Mouse (Mus musculus) heart, adult 2 months (tissue): Measurements from ENCODE around the gene Cblc. TPM values are rescaled to one million over a fixed set of nuclear protein-coding genes. Genes with fewer than 3 reads are reported as not detected.
A peak's percentile ranks its signal among the peaks of the same experiment; 100 is the strongest.

ENCODE experiments used
- DNase-seq, 2 experiments: peaks; one replicate each; pipeline ENCODE4 v3.0.0; 2021
- H3K27ac ChIP-seq: fragments of 200-600 bp; 2 replicates; pipeline ENCODE4 v1.8.1; 2022
- H3K27me3 ChIP-seq: fragments of 200-500 bp; 2 replicates; pipeline ENCODE4 v1.6.1; 2012; ENCODE audit warnings: mild to moderate bottlenecking, low read length, inconsistent platforms, mixed read lengths; ENCODE audit not compliant: control insufficient read depth, insufficient read depth
- H3K36me3 ChIP-seq: fragments of 200-500 bp; 2 replicates; pipeline ENCODE4 v1.6.1; 2012; ENCODE audit warnings: low read length, inconsistent platforms; ENCODE audit not compliant: control insufficient read depth, insufficient read depth
- H3K4me1 ChIP-seq: fragments of 200-500 bp; 2 replicates; pipeline ENCODE4 v1.6.1; 2011; ENCODE audit warnings: low read length; ENCODE audit not compliant: control insufficient read depth, insufficient read depth
- H3K4me3 ChIP-seq: fragments of 200-600 bp; 2 replicates; pipeline ENCODE4 v1.8.1; 2022
- H3K79me2 ChIP-seq: fragments of 200-500 bp; replicated peaks from 2 replicates; pipeline ENCODE4 v1.6.1; 2012; ENCODE audit warnings: mild to moderate bottlenecking, inconsistent platforms, low read length, moderate library complexity, mixed read lengths; ENCODE audit not compliant: control insufficient read depth, insufficient read depth
- H3K9ac ChIP-seq: fragments of 200-500 bp; 2 replicates; pipeline ENCODE4 v1.6.1; 2012; ENCODE audit warnings: low read depth, mild to moderate bottlenecking, control low read depth, inconsistent platforms, low read length, mixed read lengths
- CTCF ChIP-seq: fragments of 200-600 bp; IDR thresholded peaks from 2 replicates; pipeline ENCODE4 v1.8.1; 2022; ENCODE audit warnings: antibody characterized with exemption, mild to moderate bottlenecking, moderate library complexity
- EP300 ChIP-seq: fragments of 200-500 bp; IDR thresholded peaks from 2 replicates; pipeline ENCODE4 v1.6.1; 2011; ENCODE audit warnings: low read depth, low read length, control low read depth; ENCODE audit not compliant: insufficient read depth
- POLR2A ChIP-seq: fragments of 200-500 bp; IDR thresholded peaks from 2 replicates; pipeline ENCODE4 v1.6.1; 2011; ENCODE audit warnings: mild to moderate bottlenecking, low read depth, low read length, control low read depth; ENCODE audit not compliant: insufficient read depth
- WGBS: fragments of 180-500 bp; shearing (Covaris S2); methylation state at CpG from one replicate; pipeline ENCODE4 v1.1.7; 2018; 5-methylcytosine and 5-hydroxymethylcytosine counted together
- intact Hi-C: fragments of 180-260 bp; cut with DNase I; formaldehyde crosslinking; loops from one replicate; pipeline ENCODE4 v1.15.1; 2025
- polyA plus RNA-seq: library from polyadenylated mRNA; depleted of rRNA; stranded (reverse); fragments of >200 nt; gene quantifications from 2 replicates; pipeline ENCODE4 v1.2.3, GENCODE M21; 2012
- total RNA-seq, 2 experiments: library from RNA; stranded (reverse); gene quantifications; 2 replicates each; pipeline ENCODE4 v1.2.3; 2021

The Cblc gene
- total and polyA plus RNA-seq, 3 experiments: 0.63 to 1.2 (median 0.77) TPM

GRCm38 (mm10) chr7:19744590-19745385 lies 51.8 kb downstream of the Cblc start:
- TF ChIP-seq POLR2A (peak; percentile 82), EP300 (peak; percentile 83), CTCF (peak; percentile 18; the same call in 1 of the 2 replicates)
- Histone ChIP-seq H3K9ac (peak overlapping the region; percentile 21), H3K36me3 (no peaks in the 10 kb centered on the region), H3K4me3 (peak overlapping the region; percentile 27; the same call in 1 of the 2 replicates), H3K79me2 (no peaks in the 10 kb centered on the region; the same call in 1 of the 2 replicates), H3K4me1 (peaks cover 10% of the 10 kb centered on the region), H3K27me3 (no peaks in the 10 kb centered on the region), H3K27ac (peak overlapping the region; percentile 71)
- intact Hi-C loops: loop anchor here (1.0 kb wide), 1 partner anchor 75 kb away; no protein-coding TSS in a partner anchor
- 7% methylated on average over 14 of the region's 14 CpGs for WGBS
- DNase-seq: peak; percentile 69 to 82

DNA sequence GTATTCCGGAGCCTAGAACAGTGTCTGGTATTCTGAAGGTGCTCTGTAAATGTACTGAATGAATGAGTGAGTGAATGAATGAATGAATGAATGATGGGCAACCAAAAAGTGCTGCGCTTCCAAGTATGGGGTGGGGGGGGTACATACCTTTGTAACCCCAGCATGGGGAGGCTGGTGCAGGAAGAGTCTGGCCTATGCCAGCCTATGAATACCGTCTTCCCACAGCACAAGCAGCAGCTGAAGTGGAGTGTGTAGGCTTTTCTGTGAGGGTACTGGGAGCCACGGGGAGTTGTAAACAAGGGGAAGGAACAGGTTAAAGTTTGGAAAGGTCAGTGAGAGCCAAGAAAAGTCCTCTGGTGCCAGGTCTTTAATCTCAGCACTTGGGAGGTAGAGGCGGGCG lies 52.8 kb downstream of the Cblc start:
- TF ChIP-seq CTCF: no peak
- no peak for TF ChIP-seq EP300
- Histone ChIP-seq H3K79me2 (no peaks in the 10 kb centered on the region; the same call in 1 of the 2 replicates), H3K27me3 (no peaks in the 10 kb centered on the region), H3K36me3 (no peaks in the 10 kb centered on the region), H3K4me1 (peaks cover 10% of the 10 kb centered on the region), H3K27ac (peak overlapping the region; percentile 71), H3K4me3 (no peak overlapping the region), H3K9ac (no peak overlapping the region)
- intact Hi-C loops: loop anchor here (1.0 to 2.0 kb wide), 2 partner anchors 19 to 74 kb away; no protein-coding TSS in a partner anchor
- DNase-seq: no peak
- 82% methylated on average over 6 of the region's 6 CpGs for WGBS

GRCm38 (mm10) chr7:19742468-19742867 lies 54.1 kb downstream of the Cblc start:
- Histone ChIP-seq H3K9ac (no peak overlapping the region), H3K36me3 (no peaks in the 10 kb centered on the region), H3K27me3 (no peaks in the 10 kb centered on the region), H3K27ac (no peak overlapping the region), H3K4me1 (peaks cover 9% of the 10 kb centered on the region), H3K79me2 (no peaks in the 10 kb centered on the region; the same call in 1 of the 2 replicates), H3K4me3 (no peak overlapping the region)
- DNase-seq: no peak
- intact Hi-C loops: loop anchor here (2.0 kb wide), 1 partner anchor 18 kb away; no protein-coding TSS in a partner anchor
- TF ChIP-seq EP300 (no peak), CTCF (no peak), POLR2A (no peak)
- 74% methylated on average over 5 of the region's 5 CpGs for WGBS

DNA sequence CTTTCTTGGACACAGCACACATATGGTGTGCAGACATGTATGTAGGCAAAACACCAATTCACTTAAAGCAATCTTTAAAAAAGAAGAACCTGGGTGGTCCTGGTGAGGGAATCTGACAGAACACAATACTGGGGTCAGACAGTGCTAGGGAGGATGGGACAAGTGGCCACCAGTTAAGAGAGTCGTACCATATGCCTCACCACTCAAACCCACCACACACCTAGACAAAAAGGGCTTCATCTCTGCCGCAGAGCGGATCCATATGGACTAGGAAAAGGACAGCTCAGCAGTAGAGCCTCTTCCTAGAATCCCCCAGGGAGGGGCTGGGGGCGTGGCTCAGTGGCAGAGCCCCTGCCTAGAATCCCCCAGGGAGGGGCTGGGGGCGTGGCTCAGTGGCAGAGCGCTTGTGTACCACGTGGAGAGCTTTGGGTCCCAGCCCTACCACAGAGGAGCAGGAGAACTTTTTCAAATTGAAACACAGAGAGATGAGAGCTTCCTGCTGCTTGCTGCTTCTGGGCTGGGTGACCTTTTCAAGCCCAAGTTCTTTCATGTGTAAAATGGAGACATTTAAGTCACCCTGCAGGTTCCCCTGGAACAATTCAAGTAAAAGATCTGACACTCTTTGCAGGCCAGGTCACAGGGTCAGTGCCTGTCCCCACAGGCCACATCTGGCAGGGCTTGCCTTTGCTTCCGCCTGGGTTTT lies 55.1 kb downstream of the Cblc start:
- H3K79me2 ChIP-seq: no peaks in the 10 kb centered on the region; the same call in 1 of the 2 replicates

DNA sequence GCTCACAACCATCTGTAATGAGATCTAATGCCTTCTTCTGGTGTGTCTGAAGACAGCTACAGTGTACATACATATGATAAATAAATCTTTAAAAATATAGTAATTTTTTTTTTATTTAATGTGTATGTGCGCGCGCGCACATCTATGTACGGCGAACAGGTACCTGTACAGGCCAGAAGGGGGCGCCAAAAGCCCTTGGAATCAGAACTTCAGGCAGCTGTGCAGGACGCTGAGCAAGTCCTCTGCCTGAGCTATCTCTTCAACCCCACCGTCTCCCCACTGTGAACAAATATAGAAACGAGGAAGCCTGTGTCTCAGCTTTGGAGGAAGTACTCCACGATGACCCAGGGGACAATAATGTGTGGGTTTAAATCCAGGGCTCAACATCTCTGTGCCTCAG lies 56.3 kb downstream of the Cblc start:
- intact Hi-C loops: no loop called here
- H3K79me2 ChIP-seq: no peaks in the 10 kb centered on the region; the same call in 1 of the 2 replicates
- no peak for TF ChIP-seq POLR2A
- no peak for TF ChIP-seq EP300
- TF ChIP-seq CTCF: peak; percentile 54
- H3K36me3 ChIP-seq: no peaks in the 10 kb centered on the region
- DNase-seq: no peak
- H3K9ac ChIP-seq: no peak overlapping the region
- H3K4me3 ChIP-seq: no peak overlapping the region
- WGBS: 72% methylated on average over 11 of the region's 11 CpGs
- peaks cover 5% of the 10 kb centered on the region for H3K4me1 ChIP-seq
- no peak overlapping the region for H3K27ac ChIP-seq
- H3K27me3 ChIP-seq: no peaks in the 10 kb centered on the region

More for the DNA sequence above, 55.1 kb downstream of the Cblc start:
- H3K4me1 ChIP-seq: peaks cover 8% of the 10 kb centered on the region
- H3K36me3 ChIP-seq: no peaks in the 10 kb centered on the region
- no peaks in the 10 kb centered on the region for H3K27me3 ChIP-seq
- no peak overlapping the region for H3K4me3 ChIP-seq
- DNase-seq: peak in 1 of 2 experiments; percentile 30
- no peak for TF ChIP-seq EP300
- TF ChIP-seq CTCF: no peak
- TF ChIP-seq POLR2A: no peak
- intact Hi-C loops: loop anchor here (2.0 kb wide), 1 partner anchor 17 kb away; no protein-coding TSS in a partner anchor
- H3K9ac ChIP-seq: no peak overlapping the region
- WGBS: 39% methylated on average over 8 of the region's 8 CpGs
- no peak overlapping the region for H3K27ac ChIP-seq

GRCm38 (mm10) chr7:19738771-19739170 lies 57.8 kb downstream of the Cblc start:
- H3K27ac ChIP-seq: no peak overlapping the region
- DNase-seq: no peak
- intact Hi-C loops: no loop called here
- H3K9ac ChIP-seq: no peak overlapping the region
- no peaks in the 10 kb centered on the region; the same call in 1 of the 2 replicates for H3K79me2 ChIP-seq
- no peaks in the 10 kb centered on the region for H3K36me3 ChIP-seq
- H3K4me3 ChIP-seq: no peak overlapping the region
- H3K27me3 ChIP-seq: no peaks in the 10 kb centered on the region
- WGBS: 93% methylated on average over 3 of the region's 3 CpGs
- TF ChIP-seq EP300 (no peak), CTCF (peak; percentile 44), POLR2A (no peak)
- H3K4me1 ChIP-seq: peaks cover under 1% of the 10 kb centered on the region; the same call in 1 of the 2 replicates
